Mouse (Mus musculus): ENCODE measurements at regions not wholly inside any gene's neighbourhood (a gene's known extent, or its start where the extent isn't known, plus 50 kb on each side); places are given as distances from the start of the nearest gene placed in this dataset.

DNA sequence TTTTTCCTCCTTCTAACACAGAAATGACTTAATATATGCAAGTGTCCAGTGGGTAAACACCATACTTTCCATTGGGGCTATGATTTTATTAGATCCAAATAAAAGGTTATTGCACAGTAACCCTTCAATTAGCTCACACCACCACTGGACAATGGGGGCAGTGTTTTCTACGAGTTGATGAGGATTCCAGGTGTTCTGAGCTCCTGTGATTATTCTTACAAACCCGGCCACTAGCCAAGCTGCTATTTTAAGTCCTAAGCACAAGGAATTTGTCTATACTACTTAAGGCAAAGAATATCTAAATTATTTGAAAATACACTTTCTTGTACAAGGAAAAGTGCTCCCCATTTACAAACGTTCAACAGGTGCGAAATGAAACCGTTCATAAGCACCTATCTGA is 2379.9 kb upstream of the Gm7489 start:
- H3K27ac ChIP-seq (ENCODE audit: low read length): no peak overlapping the region
- no peak overlapping the region for H3K4me2 ChIP-seq (replicated peaks; ENCODE audit: low read depth, low read length)
- WGBS: 65% methylated on average over 5 of the region's 5 CpGs
- H3K36me3 ChIP-seq (ENCODE audit: control insufficient read depth, insufficient read depth, low read length): no peaks in the 10 kb centered on the region
- peaks cover 4% of the 10 kb centered on the region; the same call in 1 of the 2 replicates for H3K4me1 ChIP-seq (ENCODE audit: control insufficient read depth, insufficient read depth, low read length)
- H3K9ac ChIP-seq (replicated peaks; ENCODE audit: low read depth, low read length): no peak overlapping the region
- no peak overlapping the region for H3K4me3 ChIP-seq (ENCODE audit: low read depth, low read length)
- no peaks in the 10 kb centered on the region for H3K9me3 ChIP-seq (ENCODE audit: control insufficient read depth, low read depth, low read length)
- no peak for ATAC-seq (ENCODE audit: insufficient number of reproducible peaks, insufficient read depth, low FRiP score, low read depth)
- H3K27me3 ChIP-seq (ENCODE audit: control insufficient read depth, insufficient read depth, low read length): no peaks in the 10 kb centered on the region

DNA sequence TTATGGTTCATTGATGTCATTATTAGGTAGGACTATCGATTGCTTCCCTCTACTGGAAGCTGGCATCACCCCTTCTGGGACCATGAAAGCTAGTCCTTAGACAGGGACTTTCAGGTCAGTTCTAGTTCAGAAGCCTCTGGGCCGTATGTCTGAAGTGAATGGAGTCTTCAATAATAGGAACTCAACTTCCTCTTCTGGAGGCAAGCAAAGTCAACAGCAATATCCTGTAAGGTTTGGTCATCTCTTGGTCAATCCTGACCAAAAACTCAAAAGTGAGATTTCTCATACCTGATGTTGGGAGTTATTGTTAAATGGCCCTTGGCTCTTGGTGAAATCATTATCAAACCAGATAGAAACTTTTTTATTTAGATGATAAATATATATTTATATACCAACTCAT is 2377.6 kb upstream of the Gm7489 start:
- WGBS: 94% methylated on average over 2 of the region's 2 CpGs
- Histone ChIP-seq H3K4me1 (ENCODE audit: control insufficient read depth, insufficient read depth, low read length) (peaks cover 3% of the 10 kb centered on the region; the same call in 1 of the 2 replicates), H3K4me3 (ENCODE audit: low read depth, low read length) (no peak overlapping the region), H3K9ac (replicated peaks; ENCODE audit: low read depth, low read length) (no peak overlapping the region), H3K27ac (ENCODE audit: low read length) (no peak overlapping the region), H3K4me2 (replicated peaks; ENCODE audit: low read depth, low read length) (no peak overlapping the region), H3K9me3 (ENCODE audit: control insufficient read depth, low read depth, low read length) (no peaks in the 10 kb centered on the region), H3K36me3 (ENCODE audit: control insufficient read depth, insufficient read depth, low read length) (no peaks in the 10 kb centered on the region), H3K27me3 (ENCODE audit: control insufficient read depth, insufficient read depth, low read length) (no peaks in the 10 kb centered on the region)
- ATAC-seq (ENCODE audit: insufficient number of reproducible peaks, insufficient read depth, low FRiP score, low read depth): no peak

DNA sequence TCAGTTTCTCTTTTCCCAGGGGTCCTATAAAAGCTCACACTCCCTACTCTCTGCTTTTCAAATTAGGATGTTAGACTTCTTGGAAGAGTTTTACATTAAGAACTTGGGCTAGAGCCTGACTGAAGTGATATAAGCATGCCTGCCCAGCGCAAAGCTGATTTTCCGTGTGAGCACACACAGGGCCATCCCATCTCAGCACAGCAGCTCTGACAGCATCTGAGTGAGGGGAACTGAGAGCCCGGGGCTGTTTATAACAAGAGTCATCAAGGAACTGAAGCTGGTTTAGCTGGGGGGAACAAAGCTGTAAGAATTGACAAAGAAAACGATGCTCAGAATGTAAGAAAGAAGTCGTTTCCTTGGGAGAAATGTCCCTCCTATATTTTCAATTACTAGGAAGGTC is 2373.4 kb upstream of the Gm7489 start:
- H3K4me2 ChIP-seq (replicated peaks; ENCODE audit: low read depth, low read length): no peak overlapping the region
- H3K27ac ChIP-seq (ENCODE audit: low read length): no peak overlapping the region
- H3K9ac ChIP-seq (replicated peaks; ENCODE audit: low read depth, low read length): no peak overlapping the region
- no peaks in the 10 kb centered on the region for H3K9me3 ChIP-seq (ENCODE audit: control insufficient read depth, low read depth, low read length)
- H3K4me1 ChIP-seq (ENCODE audit: control insufficient read depth, insufficient read depth, low read length): no peaks in the 10 kb centered on the region
- no peak for ATAC-seq (ENCODE audit: insufficient number of reproducible peaks, insufficient read depth, low FRiP score, low read depth)
- no peaks in the 10 kb centered on the region for H3K27me3 ChIP-seq (ENCODE audit: control insufficient read depth, insufficient read depth, low read length)
- no peak overlapping the region for H3K4me3 ChIP-seq (ENCODE audit: low read depth, low read length)
- WGBS: 51% methylated on average over 5 of the region's 5 CpGs
- no peaks in the 10 kb centered on the region for H3K36me3 ChIP-seq (ENCODE audit: control insufficient read depth, insufficient read depth, low read length)

DNA sequence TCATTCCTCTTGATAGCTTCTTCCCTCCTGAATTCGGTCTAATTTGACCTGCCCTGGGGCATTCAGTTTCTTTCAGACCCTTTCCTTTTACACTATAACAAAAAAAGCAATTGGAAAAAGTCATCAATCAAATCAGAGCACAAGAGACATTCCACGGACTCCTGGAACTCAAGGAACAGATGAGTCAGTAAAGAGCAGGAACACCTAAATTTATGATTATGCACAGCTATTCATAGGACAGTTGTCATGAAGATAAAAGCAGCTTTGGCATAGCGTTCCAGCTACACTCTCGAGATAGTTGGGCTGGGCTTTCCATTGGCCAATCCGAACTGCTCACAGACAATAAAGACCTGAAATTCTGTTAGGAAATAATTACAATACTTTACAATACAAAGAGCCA is 2348.4 kb upstream of the Gm7489 start:
- no peak for ATAC-seq (ENCODE audit: insufficient number of reproducible peaks, insufficient read depth, low FRiP score, low read depth)
- Histone ChIP-seq H3K4me3 (ENCODE audit: low read depth, low read length) (no peak overlapping the region), H3K27ac (ENCODE audit: low read length) (no peak overlapping the region), H3K4me1 (ENCODE audit: control insufficient read depth, insufficient read depth, low read length) (no peaks in the 10 kb centered on the region), H3K27me3 (ENCODE audit: control insufficient read depth, insufficient read depth, low read length) (no peaks in the 10 kb centered on the region), H3K9ac (replicated peaks; ENCODE audit: low read depth, low read length) (no peak overlapping the region), H3K4me2 (replicated peaks; ENCODE audit: low read depth, low read length) (no peak overlapping the region), H3K36me3 (ENCODE audit: control insufficient read depth, insufficient read depth, low read length) (no peaks in the 10 kb centered on the region), H3K9me3 (ENCODE audit: control insufficient read depth, low read depth, low read length) (no peaks in the 10 kb centered on the region)
- WGBS: 41% methylated on average over 5 of the region's 5 CpGs

DNA sequence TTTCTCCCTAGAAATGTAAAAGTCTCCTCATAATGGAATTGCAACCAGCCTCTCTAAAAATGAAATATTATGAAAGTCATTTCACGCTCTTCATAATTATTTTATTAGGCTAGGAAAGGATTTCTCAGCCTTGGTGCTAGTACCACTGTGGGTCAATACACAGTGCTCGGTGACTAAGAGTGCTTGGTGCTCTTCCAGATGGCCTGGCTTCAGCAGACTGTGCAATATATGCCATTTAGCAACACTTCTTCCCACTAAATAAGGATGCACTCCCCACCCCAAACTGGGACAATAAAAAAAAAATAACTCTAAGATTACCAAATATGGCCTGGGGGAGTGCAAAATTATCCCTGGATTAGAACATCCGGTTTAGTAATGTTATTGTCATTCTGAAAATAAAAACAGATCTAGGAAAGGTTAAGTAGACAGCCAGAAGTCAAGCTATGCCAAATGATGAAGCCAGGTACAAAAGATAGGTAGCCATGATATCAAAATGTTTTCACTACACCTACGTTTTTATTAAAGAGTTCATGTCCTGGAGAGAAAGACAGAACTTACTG is 2333.4 kb upstream of the Gm7489 start:
- Histone ChIP-seq H3K27me3 (ENCODE audit: control insufficient read depth, insufficient read depth, low read length) (no peaks in the 10 kb centered on the region), H3K4me3 (ENCODE audit: low read depth, low read length) (no peak overlapping the region), H3K4me1 (ENCODE audit: control insufficient read depth, insufficient read depth, low read length) (no peaks in the 10 kb centered on the region), H3K9me3 (ENCODE audit: control insufficient read depth, low read depth, low read length) (no peaks in the 10 kb centered on the region), H3K27ac (ENCODE audit: low read length) (no peak overlapping the region), H3K36me3 (ENCODE audit: control insufficient read depth, insufficient read depth, low read length) (no peaks in the 10 kb centered on the region), H3K4me2 (replicated peaks; ENCODE audit: low read depth, low read length) (no peak overlapping the region), H3K9ac (replicated peaks; ENCODE audit: low read depth, low read length) (no peak overlapping the region)
- WGBS: 84% methylated on average over 4 of the region's 4 CpGs
- ATAC-seq (ENCODE audit: insufficient number of reproducible peaks, insufficient read depth, low FRiP score, low read depth): no peak

DNA sequence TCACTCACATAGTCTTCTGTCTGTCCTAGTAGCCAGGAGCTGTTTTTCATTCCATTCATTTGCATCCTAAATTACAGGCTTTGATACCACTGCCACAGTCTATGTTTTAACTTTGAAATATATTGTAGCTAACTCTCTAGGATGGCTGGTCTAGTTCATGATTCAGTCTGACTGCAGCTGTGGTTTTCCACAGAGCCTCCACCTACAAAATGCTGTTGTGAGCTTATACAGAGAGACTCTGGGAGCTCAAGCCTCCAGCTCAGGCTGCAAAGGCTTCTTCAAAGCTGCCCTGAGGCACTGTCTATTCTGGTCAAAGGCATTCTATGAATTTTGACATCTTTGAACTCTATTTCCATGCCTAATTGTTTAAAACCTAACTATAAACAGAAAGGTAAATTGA is 2326.5 kb upstream of the Gm7489 start:
- no peaks in the 10 kb centered on the region for H3K27me3 ChIP-seq (ENCODE audit: control insufficient read depth, insufficient read depth, low read length)
- H3K9me3 ChIP-seq (ENCODE audit: control insufficient read depth, low read depth, low read length): no peaks in the 10 kb centered on the region
- no peak overlapping the region for H3K4me2 ChIP-seq (replicated peaks; ENCODE audit: low read depth, low read length)
- no peaks in the 10 kb centered on the region for H3K4me1 ChIP-seq (ENCODE audit: control insufficient read depth, insufficient read depth, low read length)
- H3K27ac ChIP-seq (ENCODE audit: low read length): no peak overlapping the region
- no peak overlapping the region for H3K9ac ChIP-seq (replicated peaks; ENCODE audit: low read depth, low read length)
- no peaks in the 10 kb centered on the region for H3K36me3 ChIP-seq (ENCODE audit: control insufficient read depth, insufficient read depth, low read length)
- no peak for ATAC-seq (ENCODE audit: insufficient number of reproducible peaks, insufficient read depth, low FRiP score, low read depth)
- H3K4me3 ChIP-seq (ENCODE audit: low read depth, low read length): no peak overlapping the region

DNA sequence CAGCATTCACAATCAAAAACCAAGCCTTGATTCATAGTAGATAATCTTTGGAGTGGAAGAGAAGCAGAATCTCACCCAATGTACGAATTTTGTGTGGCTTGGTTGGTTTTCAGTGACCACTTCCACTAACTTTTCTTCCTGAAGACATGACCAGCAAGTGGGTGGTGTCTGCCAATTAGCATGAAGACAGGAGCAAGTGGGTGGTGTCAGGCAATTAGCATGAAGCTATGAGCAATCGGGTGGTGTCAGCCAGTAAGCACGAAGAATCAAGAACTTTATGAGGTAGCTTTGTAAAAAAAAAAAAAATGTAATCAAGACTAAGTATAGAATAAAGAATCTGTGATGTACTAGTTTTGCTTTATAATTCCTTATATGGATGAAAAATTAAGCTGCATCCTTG is 2319.2 kb upstream of the Gm7489 start:
- 79% methylated on average over 3 of the region's 3 CpGs for WGBS
- ATAC-seq (ENCODE audit: insufficient number of reproducible peaks, insufficient read depth, low FRiP score, low read depth): no peak

DNA sequence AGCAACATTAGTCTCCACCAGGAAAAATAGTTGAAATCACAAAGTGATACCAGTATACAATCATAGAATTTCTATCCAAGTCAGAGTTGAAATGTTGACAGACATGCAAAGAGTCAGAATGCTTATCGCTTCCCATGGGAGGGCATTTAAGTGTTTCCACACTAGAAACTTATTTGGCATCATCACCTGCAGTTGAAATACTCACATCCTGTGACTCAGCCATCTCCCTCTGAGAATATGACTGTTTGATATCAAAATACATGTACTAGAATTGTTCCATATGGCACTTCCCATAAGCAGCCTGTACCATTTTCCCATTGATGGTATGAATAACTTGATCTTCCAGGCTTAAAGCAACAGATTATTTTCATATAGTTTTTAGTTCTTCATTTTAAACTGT is 2314.1 kb upstream of the Gm7489 start:
- no peak for ATAC-seq (ENCODE audit: insufficient number of reproducible peaks, insufficient read depth, low FRiP score, low read depth)
- 100% methylated on average over 1 of the region's 1 CpGs for WGBS
- no peak overlapping the region for H3K4me3 ChIP-seq (ENCODE audit: low read depth, low read length)

More for the DNA sequence above, 2319.2 kb upstream of the Gm7489 start:
- H3K27me3 ChIP-seq (ENCODE audit: control insufficient read depth, insufficient read depth, low read length): no peaks in the 10 kb centered on the region
- no peak overlapping the region for H3K4me3 ChIP-seq (ENCODE audit: low read depth, low read length)
- H3K4me2 ChIP-seq (replicated peaks; ENCODE audit: low read depth, low read length): no peak overlapping the region
- H3K4me1 ChIP-seq (ENCODE audit: control insufficient read depth, insufficient read depth, low read length): no peaks in the 10 kb centered on the region
- H3K9ac ChIP-seq (replicated peaks; ENCODE audit: low read depth, low read length): no peak overlapping the region
- no peaks in the 10 kb centered on the region for H3K36me3 ChIP-seq (ENCODE audit: control insufficient read depth, insufficient read depth, low read length)
- H3K9me3 ChIP-seq (ENCODE audit: control insufficient read depth, low read depth, low read length): no peaks in the 10 kb centered on the region
- H3K27ac ChIP-seq (ENCODE audit: low read length): no peak overlapping the region

DNA sequence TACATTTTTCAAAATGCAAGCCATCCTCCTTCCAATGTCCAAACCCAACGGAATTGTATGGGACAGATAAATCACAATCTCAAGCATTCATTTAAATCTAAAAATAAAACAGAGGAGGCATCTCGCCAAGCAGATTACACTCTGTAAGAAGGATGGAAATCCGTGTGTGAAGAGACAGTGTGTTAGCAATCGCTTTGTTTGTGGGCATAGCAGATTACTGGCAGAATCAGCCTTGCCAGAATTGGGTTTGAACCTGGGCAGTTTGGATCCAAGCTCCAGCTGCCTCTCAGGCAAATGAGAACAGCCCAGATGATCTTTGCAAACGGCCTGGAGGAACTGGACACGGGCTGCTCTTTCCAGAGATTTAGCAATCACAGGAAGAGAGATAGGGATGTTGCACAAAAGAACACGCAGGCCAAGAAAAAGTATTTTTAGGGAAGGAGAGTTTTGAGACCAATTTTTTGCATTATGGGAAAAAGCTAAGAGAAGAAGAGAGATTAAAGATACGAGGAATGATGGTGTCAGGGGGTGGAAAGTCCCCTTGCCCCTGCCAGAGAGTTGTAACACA is 2310.1 kb upstream of the Gm7489 start:
- 77% methylated on average over 8 of the region's 8 CpGs for WGBS
- H3K4me3 ChIP-seq (ENCODE audit: low read depth, low read length): no peak overlapping the region
- no peak overlapping the region for H3K9ac ChIP-seq (replicated peaks; ENCODE audit: low read depth, low read length)
- H3K4me2 ChIP-seq (replicated peaks; ENCODE audit: low read depth, low read length): no peak overlapping the region
- no peak overlapping the region for H3K27ac ChIP-seq (ENCODE audit: low read length)
- no peaks in the 10 kb centered on the region for H3K36me3 ChIP-seq (ENCODE audit: control insufficient read depth, insufficient read depth, low read length)
- no peaks in the 10 kb centered on the region for H3K9me3 ChIP-seq (ENCODE audit: control insufficient read depth, low read depth, low read length)
- no peak for ATAC-seq (ENCODE audit: insufficient number of reproducible peaks, insufficient read depth, low FRiP score, low read depth)
- no peaks in the 10 kb centered on the region for H3K27me3 ChIP-seq (ENCODE audit: control insufficient read depth, insufficient read depth, low read length)
- H3K4me1 ChIP-seq (ENCODE audit: control insufficient read depth, insufficient read depth, low read length): no peaks in the 10 kb centered on the region

More for the DNA sequence above, 2314.1 kb upstream of the Gm7489 start:
- H3K9me3 ChIP-seq (ENCODE audit: control insufficient read depth, low read depth, low read length): no peaks in the 10 kb centered on the region
- no peaks in the 10 kb centered on the region for H3K4me1 ChIP-seq (ENCODE audit: control insufficient read depth, insufficient read depth, low read length)
- no peak overlapping the region for H3K9ac ChIP-seq (replicated peaks; ENCODE audit: low read depth, low read length)
- H3K27me3 ChIP-seq (ENCODE audit: control insufficient read depth, insufficient read depth, low read length): no peaks in the 10 kb centered on the region
- no peak overlapping the region for H3K27ac ChIP-seq (ENCODE audit: low read length)
- no peak overlapping the region for H3K4me2 ChIP-seq (replicated peaks; ENCODE audit: low read depth, low read length)
- H3K36me3 ChIP-seq (ENCODE audit: control insufficient read depth, insufficient read depth, low read length): no peaks in the 10 kb centered on the region

Measured in stomach, embryonic 14.5 days (tissue).